Mouse (Mus musculus) adrenal gland, adult 18-20 months (tissue): Measurements from ENCODE around the gene Mab21l2. TPM values are rescaled to one million over a fixed set of nuclear protein-coding genes. Genes with fewer than 3 reads are reported as not detected.

Experiments
- DNase-seq, 2 experiments: peaks; one replicate each; pipeline ENCODE4 v3.0.0; 2021 to 2022; ENCODE audit warnings: low spot score in 2 of 2
- total RNA-seq, 2 experiments: library from RNA; stranded (reverse); gene quantifications; 1 replicate in 1 of 2; 2 replicates in 1 of 2; pipeline ENCODE4 v1.2.3; 2021

Mab21l2 gene
- total RNA-seq, 2 experiments from 2014 or later = 8.9 to 13.1 TPM

DNA sequence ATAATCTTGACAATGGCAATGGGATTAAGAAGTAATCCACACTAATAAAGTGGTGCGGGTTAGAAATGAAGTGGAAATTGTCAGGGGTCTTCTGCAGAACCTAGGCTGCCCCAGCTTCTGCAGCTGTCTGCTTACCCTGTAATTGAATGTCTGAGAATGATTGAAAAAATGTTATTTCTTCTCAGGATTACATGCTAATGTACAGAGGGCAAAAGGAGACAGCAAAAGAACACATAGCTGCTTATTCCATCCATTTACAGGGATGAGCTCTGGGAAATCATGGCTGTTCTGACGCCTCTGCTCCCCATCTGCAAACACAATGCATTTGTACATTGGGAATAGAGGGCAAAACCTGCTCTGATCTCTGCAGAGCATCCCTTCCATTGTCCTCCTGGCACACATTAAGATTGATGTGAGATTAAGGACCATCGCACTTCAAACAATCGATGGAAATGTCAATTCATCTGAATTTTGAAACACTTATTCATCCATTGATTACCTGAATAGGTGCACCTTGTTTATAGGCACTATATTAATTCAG, 7.3 kb downstream of the Mab21l2 start:
- DNase-seq = no peak

DNA sequence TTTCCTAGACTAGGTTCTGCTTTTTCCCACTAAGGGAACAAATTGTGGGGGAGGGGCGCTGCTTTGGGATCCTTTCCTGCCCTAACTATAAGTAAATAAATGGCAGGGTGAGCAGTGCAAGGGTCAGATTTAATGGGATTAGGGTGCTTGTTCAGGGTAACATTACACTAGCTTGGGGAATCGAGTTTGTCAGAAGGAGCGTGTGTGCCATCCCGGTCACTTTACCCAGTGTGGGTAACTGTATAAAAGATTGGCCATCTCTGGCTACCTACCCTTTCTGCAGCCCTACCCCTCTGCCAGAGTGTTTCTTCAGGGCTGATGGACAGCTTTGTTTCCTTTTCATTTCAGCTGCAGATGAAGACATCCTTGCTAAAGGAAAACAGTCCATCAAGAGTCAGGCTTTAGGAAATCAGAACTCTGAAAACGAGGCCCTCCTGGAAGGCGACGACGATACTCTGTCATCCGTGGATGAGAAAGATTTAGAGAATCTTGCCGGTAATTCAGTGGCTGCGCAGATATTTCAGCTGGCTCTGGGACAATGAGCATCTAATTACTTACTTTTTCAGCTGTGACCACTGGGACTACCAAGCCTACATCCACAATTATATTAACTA, 8.8 kb downstream of the Mab21l2 start:
- DNase-seq = no peak

DNA sequence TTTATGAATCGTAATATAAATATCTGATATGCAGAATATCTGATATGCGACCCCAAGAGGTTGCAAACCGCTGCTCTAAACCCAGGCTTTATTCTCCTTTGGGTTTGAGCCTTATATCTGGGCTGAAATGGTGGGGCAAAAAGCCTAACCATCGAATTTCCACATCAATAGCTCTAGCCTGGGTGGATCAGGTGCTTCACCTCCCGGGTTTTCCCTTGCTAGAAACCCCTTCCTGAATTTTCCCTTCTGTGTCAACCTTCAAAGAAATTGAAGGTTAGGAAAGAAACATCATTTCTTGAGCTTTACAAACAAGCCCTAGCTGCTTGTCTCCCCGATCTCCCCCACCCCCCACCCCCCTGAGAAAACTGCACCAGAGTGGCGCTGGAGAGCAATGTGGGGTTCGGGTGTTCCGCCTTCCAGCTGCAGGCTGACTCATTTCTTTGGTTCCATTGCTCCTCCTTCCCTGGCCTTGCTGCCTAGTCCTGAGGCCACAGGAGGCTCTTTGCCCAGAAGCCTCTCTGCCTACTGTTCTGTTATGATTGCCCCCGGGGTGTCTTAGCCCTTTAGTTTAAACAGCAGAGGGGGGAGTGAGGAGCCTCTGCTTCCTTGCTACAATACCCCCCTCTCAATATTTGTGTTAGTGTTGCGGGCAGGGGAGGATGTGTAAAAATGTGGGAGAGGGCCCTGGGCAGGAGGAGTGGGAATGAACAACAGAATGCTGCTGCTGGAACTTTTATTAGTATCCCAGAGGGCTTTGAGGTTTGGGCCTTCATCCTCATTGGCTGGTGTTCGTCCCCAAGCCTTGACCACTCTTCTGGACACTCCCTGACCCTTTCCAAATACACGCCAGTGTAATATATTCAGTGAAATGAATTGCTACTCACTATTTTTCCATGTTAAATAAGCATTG, 9.5 kb downstream of the Mab21l2 start:
- DNase-seq = peak in 1 of 2 experiments; percentile 20

DNA sequence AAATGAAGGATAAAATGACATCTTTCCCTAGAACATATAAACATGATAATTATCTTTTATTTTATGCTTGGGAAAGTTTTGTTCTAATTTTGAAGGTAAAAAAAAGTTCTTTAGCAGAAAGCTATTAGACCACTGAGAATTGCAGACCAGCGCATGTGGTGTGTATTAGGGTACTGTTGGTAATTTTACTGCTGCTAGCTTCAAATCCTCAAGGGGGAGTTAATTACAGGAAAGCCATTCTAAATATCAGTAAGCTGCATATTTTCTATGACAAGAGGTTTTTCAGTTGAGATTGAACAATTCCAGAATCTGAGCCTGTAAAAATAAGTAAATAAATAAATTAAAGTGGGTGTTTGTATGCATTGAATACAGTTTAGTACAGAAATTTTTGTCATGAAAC, 11.7 kb downstream of the Mab21l2 start:
- DNase-seq = no peak

DNA sequence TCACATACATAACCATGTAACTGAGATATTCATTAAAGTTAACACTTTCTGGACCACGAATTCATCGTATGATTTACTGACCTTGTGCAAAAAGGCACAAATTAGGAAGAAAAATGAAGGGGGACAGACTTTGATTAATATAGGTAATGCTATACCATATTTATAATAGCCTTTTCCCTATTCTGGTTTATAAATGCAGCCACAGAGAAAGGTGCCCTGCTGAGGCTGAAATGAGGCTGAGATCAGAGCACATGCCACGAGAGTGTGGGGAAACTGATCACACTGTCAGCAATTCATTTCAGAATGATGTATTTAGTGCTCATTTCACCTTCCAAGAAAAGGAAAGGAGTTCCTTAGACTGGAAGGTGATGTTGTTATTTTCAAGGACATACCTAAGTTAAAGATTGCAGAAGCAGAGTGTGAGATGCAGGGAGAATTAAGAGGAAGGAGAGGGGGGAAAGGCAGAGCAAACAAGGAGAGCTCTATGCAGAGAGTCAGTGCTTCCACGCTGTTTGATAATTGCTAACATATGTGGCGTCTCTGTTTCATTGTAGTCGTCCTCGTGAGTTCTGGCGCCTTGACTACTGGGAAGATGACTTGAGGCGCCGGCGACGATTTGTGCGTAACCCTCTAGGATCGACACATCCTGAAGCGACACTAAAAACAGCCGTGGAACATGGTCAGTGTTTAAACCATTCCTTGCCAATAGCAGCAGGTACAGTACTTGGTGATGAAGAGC, 16.7 kb downstream of the Mab21l2 start:
- no peak for DNase-seq

DNA sequence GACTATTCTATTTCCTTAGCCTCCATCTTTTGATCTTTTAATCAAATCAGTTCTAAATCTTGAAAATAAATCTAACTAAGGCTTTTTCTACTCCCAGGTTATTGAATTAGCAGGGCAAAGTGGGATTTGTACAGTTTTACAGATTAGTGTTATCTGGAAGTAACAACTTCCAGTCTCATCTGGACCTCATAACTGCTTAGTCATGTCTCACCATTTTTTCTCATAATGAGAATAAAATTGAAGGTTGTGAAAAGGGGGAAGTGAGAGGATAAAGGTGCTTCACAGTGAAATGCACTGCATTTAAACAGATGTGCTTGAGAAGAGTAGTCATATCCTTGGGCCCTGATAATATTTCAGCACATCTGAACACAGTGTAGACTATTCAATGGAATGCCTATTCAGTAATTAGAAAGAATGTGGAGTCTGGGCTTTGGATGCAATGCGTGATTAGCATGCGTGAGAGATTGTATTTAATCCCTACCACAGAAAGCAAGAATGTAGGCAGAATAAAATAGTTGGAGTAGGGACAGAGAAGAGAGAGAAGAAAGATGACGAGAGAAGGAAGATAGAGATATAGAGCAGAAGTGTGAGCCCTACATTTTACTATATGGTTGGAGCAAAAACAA, 25.4 kb downstream of the Mab21l2 start:
- no peak for DNase-seq

DNA sequence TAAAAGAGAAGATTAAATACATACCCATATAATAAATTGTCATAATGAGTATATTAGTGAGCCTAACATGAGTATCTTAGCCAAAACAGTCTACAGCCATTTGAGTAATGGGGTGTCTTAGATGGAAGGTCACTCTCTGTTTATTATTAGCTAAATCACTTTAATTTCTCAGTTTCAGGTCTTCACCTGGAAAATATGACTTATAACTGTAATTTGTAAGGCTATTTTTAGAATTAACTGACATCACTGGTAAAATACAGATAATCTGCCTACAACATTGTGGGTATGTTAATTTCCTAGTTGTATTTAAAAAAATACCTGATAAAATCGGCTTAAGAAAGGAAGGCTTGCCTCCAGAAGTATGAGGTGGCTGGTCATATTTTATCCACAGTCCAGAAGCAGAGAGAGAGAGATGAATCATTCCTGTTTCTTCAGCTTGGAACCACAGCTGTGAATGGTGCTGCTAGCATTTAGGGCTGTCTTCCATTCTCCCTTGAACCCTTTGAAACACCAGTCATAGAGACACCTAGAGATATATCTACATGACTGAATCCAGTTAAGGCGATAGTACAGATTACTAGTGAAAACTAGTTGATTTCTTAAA, 29.8 kb downstream of the Mab21l2 start:
- DNase-seq = no peak

DNA sequence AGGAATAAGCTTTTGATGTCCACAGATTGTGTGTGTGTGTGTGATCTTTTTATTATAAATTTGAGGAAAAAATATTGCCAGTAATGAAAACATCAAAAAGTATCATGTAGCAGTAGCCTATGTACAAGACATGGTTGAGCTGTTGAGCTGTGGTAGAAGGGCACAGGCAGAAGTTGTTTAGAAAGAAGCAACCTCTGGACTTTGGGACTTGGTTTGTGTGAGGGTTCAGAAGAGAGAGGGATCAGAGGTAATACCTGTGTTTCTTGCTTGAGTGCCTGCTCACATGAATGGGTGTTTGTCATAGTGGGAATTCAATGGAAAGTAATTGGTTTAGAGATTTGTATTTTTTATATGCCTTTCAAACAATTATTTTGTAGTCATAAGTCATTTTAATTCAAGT, 47.8 kb downstream of the Mab21l2 start:
- DNase-seq = no peak
